Mouse (Mus musculus) hindbrain, embryonic 11.5 days (tissue): ENCODE results near the gene Kif1bp. TPM values are rescaled to one million over a fixed set of nuclear protein-coding genes. Genes with fewer than 3 reads are reported as not detected.

Source experiments
- ATAC-seq: fragments of 200-750 bp; cut with Nextera tagmentation; 2 replicates; pipeline ENCODE4 v1.8.0; 2017; ENCODE audit warnings: mild to moderate bottlenecking, moderate TSS enrichment, moderate library complexity; ENCODE audit not compliant: low FRiP score
- DNase-seq: peaks from one replicate; pipeline ENCODE4 v3.0.0-alpha.2; 2015; ENCODE audit warnings: low spot score
- H3K27ac ChIP-seq: fragments of 300-500 bp; sonication (generic); 2 replicates; pipeline ENCODE4 v1.5.1; 2014; ENCODE audit warnings: mild to moderate bottlenecking, low read depth, low read length
- H3K27me3 ChIP-seq: fragments of 300-500 bp; sonication (generic); 2 replicates; pipeline ENCODE4 v1.6.1; 2014; ENCODE audit warnings: mild to moderate bottlenecking, low read length, moderate library complexity, mixed read lengths; ENCODE audit not compliant: control insufficient read depth, insufficient read depth
- H3K36me3 ChIP-seq: fragments of 300-500 bp; sonication (generic); 2 replicates; pipeline ENCODE4 v1.6.1; 2014; ENCODE audit warnings: mild to moderate bottlenecking, low read length, moderate library complexity, mixed read lengths; ENCODE audit not compliant: control insufficient read depth, insufficient read depth
- H3K4me1 ChIP-seq: fragments of 300-500 bp; sonication (generic); replicated peaks from 2 replicates; pipeline ENCODE4 v1.6.1; 2014; ENCODE audit warnings: low read length, mixed read lengths; ENCODE audit not compliant: control insufficient read depth, insufficient read depth
- H3K4me2 ChIP-seq: fragments of 300-500 bp; sonication (generic); replicated peaks from 2 replicates; pipeline ENCODE4 v1.6.1; 2014; ENCODE audit warnings: mild to moderate bottlenecking, low read depth, low read length
- H3K4me3 ChIP-seq: fragments of 300-500 bp; sonication (generic); 2 replicates; pipeline ENCODE4 v1.5.1; 2014; ENCODE audit warnings: low read depth, low read length
- H3K9ac ChIP-seq: fragments of 300-500 bp; sonication (generic); 2 replicates; pipeline ENCODE4 v1.6.1; 2014; ENCODE audit warnings: low read depth, low read length
- H3K9me3 ChIP-seq: fragments of 300-500 bp; sonication (generic); 2 replicates; pipeline ENCODE4 v1.6.1; 2016; ENCODE audit warnings: low read length; ENCODE audit not compliant: control insufficient read depth
- WGBS: fragments of 180-500 bp; shearing (Covaris S2); extraction: QIAGEN DNeasy Blood & Tissue Kit; methylation state at CpG from one replicate; pipeline ENCODE4 v1.1.7; 2014; 5-methylcytosine and 5-hydroxymethylcytosine counted together
- polyA plus RNA-seq: library from polyadenylated mRNA; unstranded; fragments of >200 nt; fragmentation: Nextera tagmentation; extraction: Ambion mirVana; gene quantifications from 2 replicates; pipeline ENCODE4 v1.2.1, GENCODE M21; 2014

Kif1bp gene
- polyA plus RNA-seq, 1 experiment from 2014 or later: 55.9 TPM

GRCm38 (mm10) chr10:62546441-62546840 is 31.8 kb downstream of the Kif1bp start:
- Histone ChIP-seq H3K4me2 (no peak overlapping the region), H3K9me3 (no peaks in the 10 kb centered on the region), H3K36me3 (no peaks in the 10 kb centered on the region), H3K9ac (no peak overlapping the region), H3K4me3 (no peak overlapping the region), H3K27ac (no peak overlapping the region), H3K4me1 (no peaks in the 10 kb centered on the region), H3K27me3 (no peaks in the 10 kb centered on the region)
- no peak for ATAC-seq
- WGBS: 84% methylated on average over 10 of the region's 10 CpGs
- DNase-seq: no peak

GRCm38 (mm10) chr10:62545759-62546158 is 32.5 kb downstream of the Kif1bp start:
- DNase-seq (no peak), ATAC-seq (no peak)
- Histone ChIP-seq H3K4me1 (no peaks in the 10 kb centered on the region), H3K9me3 (no peaks in the 10 kb centered on the region), H3K9ac (no peak overlapping the region), H3K4me3 (no peak overlapping the region), H3K4me2 (no peak overlapping the region), H3K27me3 (no peaks in the 10 kb centered on the region), H3K36me3 (no peaks in the 10 kb centered on the region), H3K27ac (no peak overlapping the region)

- no peak for DNase-seq
- Histone ChIP-seq H3K9me3 (no peaks in the 10 kb centered on the region), H3K4me3 (no peak overlapping the region), H3K27me3 (no peaks in the 10 kb centered on the region), H3K36me3 (no peaks in the 10 kb centered on the region), H3K4me2 (no peak overlapping the region), H3K27ac (no peak overlapping the region), H3K4me1 (no peaks in the 10 kb centered on the region), H3K9ac (no peak overlapping the region)
- 88% methylated on average over 4 of the region's 4 CpGs for WGBS
- ATAC-seq: no peak
Observed at GRCm38 (mm10) chr10:62544316-62544715, 33.9 kb downstream of the Kif1bp start.

GRCm38 (mm10) chr10:62543399-62543808 is 34.9 kb downstream of the Kif1bp start:
- no peaks in the 10 kb centered on the region for H3K9me3 ChIP-seq
- H3K9ac ChIP-seq: no peak overlapping the region
- no peak for ATAC-seq
- no peaks in the 10 kb centered on the region for H3K4me1 ChIP-seq
- H3K27me3 ChIP-seq: no peaks in the 10 kb centered on the region
- no peak overlapping the region for H3K4me3 ChIP-seq
- H3K36me3 ChIP-seq: no peaks in the 10 kb centered on the region
- no peak overlapping the region for H3K27ac ChIP-seq
- no peak for DNase-seq
- H3K4me2 ChIP-seq: no peak overlapping the region
- WGBS: 78% methylated on average over 12 of the region's 12 CpGs

GRCm38 (mm10) chr10:62542928-62543327 is 35.3 kb downstream of the Kif1bp start:
- DNase-seq: no peak
- H3K4me2 ChIP-seq: no peak overlapping the region

GRCm38 (mm10) chr10:62542507-62542906 is 35.8 kb downstream of the Kif1bp start:
- H3K27me3 ChIP-seq: no peaks in the 10 kb centered on the region
- DNase-seq (no peak), ATAC-seq (no peak)
- H3K4me2 ChIP-seq: no peak overlapping the region
- H3K4me1 ChIP-seq: no peaks in the 10 kb centered on the region
- H3K9ac ChIP-seq: no peak overlapping the region
- H3K36me3 ChIP-seq: no peaks in the 10 kb centered on the region
- no peaks in the 10 kb centered on the region for H3K9me3 ChIP-seq
- no peak overlapping the region for H3K27ac ChIP-seq
- H3K4me3 ChIP-seq: no peak overlapping the region
- WGBS: 91% methylated on average over 9 of the region's 12 CpGs

More at GRCm38 (mm10) chr10:62542928-62543327, 35.3 kb downstream of the Kif1bp start:
- Histone ChIP-seq H3K4me3 (no peak overlapping the region), H3K36me3 (no peaks in the 10 kb centered on the region), H3K27me3 (no peaks in the 10 kb centered on the region), H3K9me3 (no peaks in the 10 kb centered on the region), H3K4me1 (no peaks in the 10 kb centered on the region), H3K9ac (no peak overlapping the region), H3K27ac (no peak overlapping the region)
- 94% methylated on average over 8 of the region's 8 CpGs for WGBS
- ATAC-seq: no peak

GRCm38 (mm10) chr10:62541499-62541898 is 36.8 kb downstream of the Kif1bp start:
- H3K36me3 ChIP-seq: no peaks in the 10 kb centered on the region
- H3K9ac ChIP-seq: no peak overlapping the region
- H3K4me1 ChIP-seq: no peaks in the 10 kb centered on the region
- no peak overlapping the region for H3K27ac ChIP-seq
- ATAC-seq (no peak), DNase-seq (no peak)
- WGBS: 93% methylated on average over 12 of the region's 12 CpGs
- H3K4me2 ChIP-seq: no peak overlapping the region
- H3K4me3 ChIP-seq: no peak overlapping the region
- H3K27me3 ChIP-seq: no peaks in the 10 kb centered on the region
- no peaks in the 10 kb centered on the region for H3K9me3 ChIP-seq

GRCm38 (mm10) chr10:62540800-62541199 is 37.5 kb downstream of the Kif1bp start:
- no peak for ATAC-seq
- DNase-seq: no peak
- no peaks in the 10 kb centered on the region for H3K4me1 ChIP-seq
- H3K27ac ChIP-seq: no peak overlapping the region
- H3K9ac ChIP-seq: no peak overlapping the region
- H3K9me3 ChIP-seq: no peaks in the 10 kb centered on the region
- H3K36me3 ChIP-seq: no peaks in the 10 kb centered on the region
- 85% methylated on average over 3 of the region's 3 CpGs for WGBS
- no peak overlapping the region for H3K4me3 ChIP-seq
- no peak overlapping the region for H3K4me2 ChIP-seq
- no peaks in the 10 kb centered on the region for H3K27me3 ChIP-seq

- H3K9ac ChIP-seq: no peak overlapping the region
- H3K36me3 ChIP-seq: no peaks in the 10 kb centered on the region
- DNase-seq (no peak), ATAC-seq (no peak)
- H3K4me1 ChIP-seq: no peaks in the 10 kb centered on the region
- 83% methylated on average over 7 of the region's 7 CpGs for WGBS
- H3K4me2 ChIP-seq: no peak overlapping the region
- no peaks in the 10 kb centered on the region for H3K9me3 ChIP-seq
- H3K4me3 ChIP-seq: no peak overlapping the region
- no peak overlapping the region for H3K27ac ChIP-seq
- no peaks in the 10 kb centered on the region for H3K27me3 ChIP-seq
Observed at GRCm38 (mm10) chr10:62534509-62534908, 43.7 kb downstream of the Kif1bp start.
